Mouse (Mus musculus) neural tube, embryonic 13.5 days (tissue): ENCODE measurements at regions not wholly inside any gene's neighbourhood (a gene's known extent, or its start where the extent isn't known, plus 50 kb on each side); places are given as distances from the start of the nearest gene placed in this dataset.

Experiments used
- ATAC-seq: fragments of 200-750 bp; cut with Nextera tagmentation; 2 replicates; pipeline ENCODE4 v1.8.0; 2017; ENCODE audit warnings: low read depth, mild to moderate bottlenecking, moderate TSS enrichment, moderate library complexity
- H3K27ac ChIP-seq: fragments of 300-500 bp; sonication (generic); replicated peaks from 2 replicates; pipeline ENCODE4 v1.5.1; 2015; ENCODE audit warnings: moderate library complexity, mild to moderate bottlenecking, inconsistent platforms
- H3K27me3 ChIP-seq: fragments of 300-500 bp; sonication (generic); 2 replicates; pipeline ENCODE4 v1.6.1; 2015; ENCODE audit warnings: mild to moderate bottlenecking, inconsistent platforms
- H3K36me3 ChIP-seq: fragments of 300-500 bp; sonication (generic); 2 replicates; pipeline ENCODE4 v1.6.1; 2015; ENCODE audit warnings: mild to moderate bottlenecking, inconsistent platforms
- H3K4me1 ChIP-seq: fragments of 300-500 bp; sonication (generic); replicated peaks from 2 replicates; pipeline ENCODE4 v1.6.1; 2015; ENCODE audit warnings: inconsistent platforms
- H3K4me2 ChIP-seq: fragments of 300-500 bp; sonication (generic); 2 replicates; pipeline ENCODE4 v1.6.1; 2015; ENCODE audit warnings: inconsistent platforms, mild to moderate bottlenecking, moderate library complexity
- H3K4me3 ChIP-seq: fragments of 300-500 bp; sonication (generic); 2 replicates; pipeline ENCODE4 v1.5.1; 2015; ENCODE audit warnings: mild to moderate bottlenecking, inconsistent platforms
- H3K9ac ChIP-seq: fragments of 300-500 bp; sonication (generic); 2 replicates; pipeline ENCODE4 v1.6.1; 2015; ENCODE audit warnings: moderate library complexity, mild to moderate bottlenecking, inconsistent platforms
- H3K9me3 ChIP-seq: fragments of 300-500 bp; sonication (generic); 2 replicates; pipeline ENCODE4 v1.6.1; 2016; ENCODE audit warnings: inconsistent platforms
- WGBS: fragments of 180-500 bp; shearing (Covaris S2); methylation state at CpG from one replicate; pipeline ENCODE4 v1.1.7; 2015; 5-methylcytosine and 5-hydroxymethylcytosine counted together

DNA sequence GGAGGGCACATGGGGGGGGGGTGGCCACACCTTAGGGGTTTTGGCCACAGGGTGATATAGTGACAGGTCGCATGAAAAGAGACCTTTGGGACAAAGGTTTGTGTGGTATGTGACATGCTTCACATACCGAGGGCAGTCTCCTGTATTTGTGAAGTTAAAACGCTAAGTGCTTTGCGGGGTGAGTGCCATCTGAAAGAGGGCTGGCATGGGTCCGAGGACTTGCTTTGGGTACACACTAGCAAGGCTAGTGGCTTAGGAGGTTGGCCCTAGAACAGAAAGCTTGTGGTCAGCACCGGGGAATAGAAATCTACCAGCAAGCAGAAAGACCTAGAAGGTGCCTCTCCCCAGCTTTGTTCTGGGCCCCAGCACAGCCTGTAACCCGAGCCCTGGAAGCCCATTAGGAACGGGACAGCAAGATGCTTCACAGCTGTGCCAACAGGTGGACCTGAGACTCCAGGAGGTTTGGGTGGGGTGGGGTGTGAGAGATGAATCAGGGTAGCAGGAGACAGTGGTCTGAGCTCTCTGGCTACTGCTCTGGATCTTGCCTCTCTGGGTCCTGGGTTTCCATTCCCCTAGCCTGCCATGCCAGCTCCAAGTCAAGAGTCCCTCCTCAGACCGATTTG, 107.0 kb upstream of the Irx3 start:
- Histone ChIP-seq H3K36me3 (no peaks in the 10 kb centered on the region), H3K4me2 (no peak overlapping the region), H3K9me3 (no peaks in the 10 kb centered on the region), H3K27ac (no peak overlapping the region), H3K4me3 (no peak overlapping the region), H3K9ac (no peak overlapping the region), H3K27me3 (peaks cover 25% of the 10 kb centered on the region), H3K4me1 (peaks cover 15% of the 10 kb centered on the region)
- no peak for ATAC-seq
- 74% methylated on average over 9 of the region's 9 CpGs for WGBS

- Histone ChIP-seq H3K4me3 (no peak overlapping the region), H3K27me3 (peaks cover 25% of the 10 kb centered on the region), H3K9ac (no peak overlapping the region), H3K4me2 (no peak overlapping the region), H3K36me3 (no peaks in the 10 kb centered on the region), H3K27ac (no peak overlapping the region), H3K9me3 (no peaks in the 10 kb centered on the region), H3K4me1 (peaks cover 15% of the 10 kb centered on the region)
- 87% methylated on average over 8 of the region's 8 CpGs for WGBS
- no peak for ATAC-seq
Measured at GRCm38 (mm10) chr8:91907178-91907577, 105.3 kb upstream of the Irx3 start.

DNA sequence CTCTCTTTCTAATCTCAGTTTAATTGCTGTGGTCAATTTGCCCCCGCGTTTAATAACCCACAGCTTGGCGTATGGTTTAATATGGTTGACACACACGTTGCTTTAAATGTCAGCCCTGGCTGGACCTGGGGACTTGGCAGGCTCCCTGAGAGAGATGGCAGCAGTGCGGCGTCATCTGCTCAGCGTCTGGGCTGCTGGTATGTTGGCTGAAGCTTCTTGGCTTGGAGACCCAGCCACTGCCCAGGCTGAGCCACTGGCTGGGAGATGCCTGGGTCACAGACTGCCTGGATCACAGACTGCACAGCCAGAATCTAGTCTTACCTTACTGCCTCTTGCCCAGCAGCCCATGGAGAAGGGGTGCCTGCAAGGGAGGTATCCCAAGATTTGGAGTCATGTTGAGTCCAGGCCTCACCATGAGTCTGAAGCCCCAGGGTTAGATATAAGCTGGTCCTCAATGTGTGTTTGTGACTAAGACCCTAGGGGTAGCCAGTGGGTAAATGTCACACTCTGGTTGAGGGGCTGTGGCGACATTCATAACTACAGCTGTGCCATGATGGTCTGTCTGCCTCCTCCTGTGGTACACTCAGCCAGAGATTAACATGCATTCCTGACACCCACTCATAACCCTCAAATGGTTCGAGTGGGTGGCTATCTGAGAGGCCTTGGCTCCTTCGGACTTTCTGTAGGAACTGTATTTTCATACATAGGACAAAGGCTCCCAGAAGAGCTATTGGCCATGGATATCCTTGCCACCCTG, 99.8 kb upstream of the Irx3 start:
- WGBS: 82% methylated on average over 10 of the region's 10 CpGs
- ATAC-seq: no peak

GRCm38 (mm10) chr8:91899747-91900146, 97.9 kb upstream of the Irx3 start:
- 74% methylated on average over 7 of the region's 7 CpGs for WGBS
- ATAC-seq: no peak

More for the DNA sequence above, 99.8 kb upstream of the Irx3 start:
- Histone ChIP-seq H3K4me3 (no peak overlapping the region), H3K27me3 (peaks cover 32% of the 10 kb centered on the region), H3K9ac (no peak overlapping the region), H3K4me2 (no peak overlapping the region), H3K36me3 (no peaks in the 10 kb centered on the region), H3K27ac (no peak overlapping the region), H3K9me3 (no peaks in the 10 kb centered on the region), H3K4me1 (no peaks in the 10 kb centered on the region)

DNA sequence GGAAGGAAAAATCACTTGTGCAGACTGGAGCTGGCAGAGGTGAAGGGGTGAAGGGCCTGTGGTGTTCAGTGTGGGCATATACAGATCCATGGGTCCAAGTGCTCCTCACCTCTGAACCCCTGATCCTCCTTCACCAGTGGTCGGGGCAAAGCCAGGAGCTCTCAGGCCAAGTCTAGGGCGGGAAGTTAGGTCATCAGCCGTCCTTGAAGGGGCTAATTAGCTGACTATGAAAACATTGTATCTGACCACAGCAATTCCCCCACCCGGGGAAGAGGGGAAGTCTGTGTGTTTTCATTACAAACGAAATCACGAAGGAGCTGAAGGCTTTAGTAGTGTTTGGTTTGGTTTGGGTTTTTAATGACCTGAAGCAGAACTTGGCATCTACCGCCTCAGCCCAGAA, 95.5 kb upstream of the Irx3 start:
- H3K9me3 ChIP-seq: no peaks in the 10 kb centered on the region
- WGBS: 65% methylated on average over 7 of the region's 7 CpGs
- no peak overlapping the region for H3K4me3 ChIP-seq
- no peak overlapping the region for H3K27ac ChIP-seq
- no peak for ATAC-seq
- no peak overlapping the region for H3K9ac ChIP-seq
- H3K36me3 ChIP-seq: no peaks in the 10 kb centered on the region
- peaks cover 34% of the 10 kb centered on the region for H3K27me3 ChIP-seq
- no peaks in the 10 kb centered on the region; the same call in 1 of the 2 replicates for H3K4me1 ChIP-seq
- no peak overlapping the region for H3K4me2 ChIP-seq

More at GRCm38 (mm10) chr8:91899747-91900146, 97.9 kb upstream of the Irx3 start:
- Histone ChIP-seq H3K36me3 (no peaks in the 10 kb centered on the region), H3K27ac (no peak overlapping the region), H3K27me3 (peaks cover 27% of the 10 kb centered on the region), H3K4me2 (no peak overlapping the region), H3K9me3 (no peaks in the 10 kb centered on the region), H3K9ac (no peak overlapping the region), H3K4me3 (no peak overlapping the region), H3K4me1 (no peaks in the 10 kb centered on the region)

DNA sequence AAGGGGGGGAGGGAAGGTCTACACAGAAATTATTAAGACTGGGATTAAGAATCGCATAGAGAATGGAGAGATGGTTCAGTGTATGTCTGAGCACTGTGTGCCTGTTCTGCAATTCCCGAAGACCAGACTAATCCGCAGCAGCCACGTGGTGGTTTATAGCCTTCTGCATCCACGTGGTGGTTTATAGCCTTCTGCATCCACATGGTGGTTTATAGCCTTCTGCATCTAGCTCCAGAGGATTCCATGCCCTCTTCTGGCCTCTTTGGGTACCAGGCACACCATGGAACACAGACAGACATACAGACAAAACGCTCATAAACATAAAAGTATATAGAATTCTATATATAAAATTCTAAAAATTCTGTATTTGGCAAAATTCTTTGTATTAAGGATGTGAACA, 94.1 kb upstream of the Irx3 start:
- Histone ChIP-seq H3K4me1 (no peaks in the 10 kb centered on the region; the same call in 1 of the 2 replicates), H3K4me2 (no peak overlapping the region), H3K4me3 (no peak overlapping the region), H3K27ac (no peak overlapping the region), H3K9me3 (no peaks in the 10 kb centered on the region), H3K36me3 (no peaks in the 10 kb centered on the region), H3K27me3 (peaks cover 35% of the 10 kb centered on the region; the same call in 1 of the 2 replicates), H3K9ac (no peak overlapping the region)
- ATAC-seq: no peak
- 45% methylated on average over 6 of the region's 6 CpGs for WGBS

DNA sequence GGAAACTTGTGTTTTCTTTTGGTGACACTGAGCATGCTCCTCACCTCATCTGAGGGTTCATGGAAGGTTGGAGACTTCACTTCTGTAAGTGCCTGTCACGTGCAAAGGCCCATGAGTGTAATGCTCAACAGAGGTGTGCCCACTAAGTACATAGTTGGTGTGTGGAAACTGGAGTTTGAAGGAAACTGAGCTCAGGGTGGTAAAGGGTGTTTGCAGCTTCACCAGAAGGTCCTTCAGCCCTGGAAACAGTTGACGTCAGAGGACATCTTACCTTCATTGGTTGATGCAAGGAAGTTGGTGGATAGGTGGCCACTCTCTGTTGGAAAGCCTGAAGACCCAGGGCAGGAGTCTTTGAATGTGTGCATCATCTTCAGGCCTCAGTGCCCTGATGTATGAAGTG, 83.0 kb upstream of the Irx3 start:
- H3K27me3 ChIP-seq: peaks cover 22% of the 10 kb centered on the region
- 65% methylated on average over 2 of the region's 2 CpGs for WGBS
- H3K36me3 ChIP-seq: no peaks in the 10 kb centered on the region

GRCm38 (mm10) chr8:91884325-91884724, 82.5 kb upstream of the Irx3 start:
- H3K27ac ChIP-seq: no peak overlapping the region
- no peak overlapping the region for H3K4me2 ChIP-seq
- 40% methylated on average over 3 of the region's 3 CpGs for WGBS
- no peaks in the 10 kb centered on the region for H3K9me3 ChIP-seq
- H3K36me3 ChIP-seq: no peaks in the 10 kb centered on the region
- no peak overlapping the region for H3K4me3 ChIP-seq
- H3K9ac ChIP-seq: no peak overlapping the region
- peaks cover 26% of the 10 kb centered on the region for H3K27me3 ChIP-seq
- H3K4me1 ChIP-seq: 0 out of 2 replicates have a peak, but pooled peaks cover 3% of the 10 kb centered on the region
- no peak for ATAC-seq

More for the DNA sequence above, 83.0 kb upstream of the Irx3 start:
- Histone ChIP-seq H3K27ac (no peak overlapping the region), H3K4me1 (0 out of 2 replicates have a peak, but pooled peaks cover 3% of the 10 kb centered on the region), H3K4me3 (no peak overlapping the region), H3K9ac (no peak overlapping the region), H3K4me2 (no peak overlapping the region), H3K9me3 (no peaks in the 10 kb centered on the region)
- no peak for ATAC-seq

DNA sequence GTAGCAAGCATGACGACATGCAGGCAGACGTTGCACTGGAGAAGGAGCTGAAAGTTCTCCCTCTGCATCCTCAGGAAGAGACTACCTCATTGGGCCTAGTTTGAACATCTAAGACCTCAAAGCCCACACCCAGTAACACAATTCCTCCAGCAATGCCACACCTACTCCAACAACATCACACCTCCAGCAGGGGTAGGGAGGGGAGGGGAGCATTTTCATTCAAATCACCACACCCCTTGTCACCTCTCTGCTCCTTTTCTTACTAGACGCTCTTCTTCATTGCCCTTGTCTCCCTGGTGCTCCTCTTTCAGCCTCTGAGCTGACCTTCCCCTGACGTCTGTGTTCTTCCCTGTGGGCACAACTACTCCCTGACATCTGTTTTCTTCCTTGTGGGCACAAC, 81.1 kb upstream of the Irx3 start:
- no peak for ATAC-seq
- no peak overlapping the region for H3K9ac ChIP-seq
- no peak overlapping the region for H3K27ac ChIP-seq
- H3K4me3 ChIP-seq: no peak overlapping the region
- no peaks in the 10 kb centered on the region for H3K36me3 ChIP-seq
- 0 out of 2 replicates have a peak, but pooled peaks cover 3% of the 10 kb centered on the region for H3K4me1 ChIP-seq
- H3K27me3 ChIP-seq: peaks cover 36% of the 10 kb centered on the region
- no peaks in the 10 kb centered on the region for H3K9me3 ChIP-seq
- no peak overlapping the region for H3K4me2 ChIP-seq
- 51% methylated on average over 4 of the region's 4 CpGs for WGBS

- no peaks in the 10 kb centered on the region for H3K9me3 ChIP-seq
- no peak overlapping the region for H3K27ac ChIP-seq
- no peak overlapping the region for H3K4me2 ChIP-seq
- H3K4me1 ChIP-seq: peaks cover 17% of the 10 kb centered on the region
- ATAC-seq: no peak
- 87% methylated on average over 5 of the region's 5 CpGs for WGBS
- no peak overlapping the region for H3K4me3 ChIP-seq
- no peak overlapping the region for H3K9ac ChIP-seq
- no peaks in the 10 kb centered on the region for H3K36me3 ChIP-seq
- H3K27me3 ChIP-seq: peaks cover 73% of the 10 kb centered on the region
Measured at GRCm38 (mm10) chr8:91878886-91879285, 77.0 kb upstream of the Irx3 start.

GRCm38 (mm10) chr8:91876161-91876560, 74.3 kb upstream of the Irx3 start:
- Histone ChIP-seq H3K27me3 (peaks cover 70% of the 10 kb centered on the region), H3K36me3 (no peaks in the 10 kb centered on the region), H3K4me1 (peaks cover 36% of the 10 kb centered on the region), H3K27ac (no peak overlapping the region), H3K9me3 (no peaks in the 10 kb centered on the region), H3K4me3 (no peak overlapping the region), H3K4me2 (no peak overlapping the region), H3K9ac (no peak overlapping the region)
- no peak for ATAC-seq
- 5% methylated on average over 15 of the region's 15 CpGs for WGBS

DNA sequence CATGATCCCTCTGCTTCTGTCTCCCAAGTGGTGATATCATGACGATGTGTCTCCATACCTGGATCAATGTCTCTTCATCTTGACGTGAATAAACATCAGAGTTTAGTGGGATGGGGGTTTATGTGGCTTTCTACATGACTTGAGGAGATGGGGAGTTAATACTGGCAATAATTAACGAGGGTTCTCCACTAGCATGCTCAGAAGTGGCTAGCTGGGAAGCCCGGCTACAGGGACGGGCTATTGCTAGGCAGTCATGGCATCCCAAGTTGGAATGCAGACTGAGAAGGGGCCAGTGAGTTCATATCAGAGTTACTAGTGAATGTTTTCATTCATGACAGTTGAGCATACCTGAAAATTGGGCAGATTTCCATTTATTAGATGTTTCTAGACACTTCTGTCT, 71.4 kb upstream of the Irx3 start:
- Histone ChIP-seq H3K4me3 (no peak overlapping the region), H3K36me3 (no peaks in the 10 kb centered on the region), H3K27me3 (peaks cover 86% of the 10 kb centered on the region), H3K4me1 (peaks cover 36% of the 10 kb centered on the region), H3K9ac (no peak overlapping the region), H3K4me2 (no peak overlapping the region; the same call in 1 of the 2 replicates), H3K9me3 (no peaks in the 10 kb centered on the region), H3K27ac (no peak overlapping the region)
- 56% methylated on average over 5 of the region's 5 CpGs for WGBS
- no peak for ATAC-seq
